Mouse (Mus musculus) forebrain, embryonic 16.5 days (tissue): ENCODE measurements around the gene Ankrd13c. TPM values are rescaled to one million over a fixed set of nuclear protein-coding genes. Genes with fewer than 3 reads are reported as not detected.

Experiments
- ATAC-seq: fragments of 200-750 bp; cut with Nextera tagmentation; 2 replicates; pipeline ENCODE4 v1.8.0; 2017; ENCODE audit warnings: mild to moderate bottlenecking, moderate library complexity
- H3K27ac ChIP-seq: fragments of 300-500 bp; sonication (generic); 2 replicates; pipeline ENCODE4 v1.5.1; 2014; ENCODE audit warnings: low read length, control low read depth
- H3K27me3 ChIP-seq: fragments of 300-500 bp; sonication (generic); replicated peaks from 2 replicates; pipeline ENCODE4 v1.6.1; 2014; ENCODE audit warnings: low read length; ENCODE audit not compliant: control insufficient read depth, insufficient read depth
- H3K36me3 ChIP-seq: fragments of 300-500 bp; sonication (generic); 2 replicates; pipeline ENCODE4 v1.6.1; 2014; ENCODE audit not compliant: control insufficient read depth, insufficient read depth
- H3K4me1 ChIP-seq: fragments of 300-500 bp; sonication (generic); replicated peaks from 2 replicates; pipeline ENCODE4 v1.6.1; 2014; ENCODE audit warnings: low read length; ENCODE audit not compliant: control insufficient read depth, insufficient read depth
- H3K4me2 ChIP-seq: fragments of 300-500 bp; sonication (generic); 2 replicates; pipeline ENCODE4 v1.6.1; 2014; ENCODE audit warnings: mild to moderate bottlenecking, low read length, control low read depth
- H3K4me3 ChIP-seq: fragments of 300-500 bp; sonication (generic); replicated peaks from 2 replicates; pipeline ENCODE4 v1.5.1; 2014; ENCODE audit warnings: mild to moderate bottlenecking, low read length, control low read depth
- H3K9ac ChIP-seq: fragments of 300-500 bp; sonication (generic); replicated peaks from 2 replicates; pipeline ENCODE4 v1.6.1; 2014; ENCODE audit warnings: low read depth, low read length, control low read depth
- H3K9me3 ChIP-seq: fragments of 300-500 bp; sonication (generic); 2 replicates; pipeline ENCODE4 v1.6.1; 2016; ENCODE audit warnings: low read length; ENCODE audit not compliant: control insufficient read depth
- WGBS: fragments of 180-500 bp; shearing (Covaris S2); extraction: QIAGEN DNeasy Blood & Tissue Kit; methylation state at CpG from one replicate; pipeline ENCODE4 v1.1.7; 2014; 5-methylcytosine and 5-hydroxymethylcytosine counted together
- polyA plus RNA-seq: library from polyadenylated mRNA; unstranded; fragments of >200 nt; fragmentation: Nextera tagmentation; extraction: Ambion mirVana; gene quantifications from 2 replicates; pipeline ENCODE4 v1.2.1, GENCODE M21; 2015

Gene Ankrd13c
- polyA plus RNA-seq, 1 experiment from 2014 or later: 26.5 TPM

DNA sequence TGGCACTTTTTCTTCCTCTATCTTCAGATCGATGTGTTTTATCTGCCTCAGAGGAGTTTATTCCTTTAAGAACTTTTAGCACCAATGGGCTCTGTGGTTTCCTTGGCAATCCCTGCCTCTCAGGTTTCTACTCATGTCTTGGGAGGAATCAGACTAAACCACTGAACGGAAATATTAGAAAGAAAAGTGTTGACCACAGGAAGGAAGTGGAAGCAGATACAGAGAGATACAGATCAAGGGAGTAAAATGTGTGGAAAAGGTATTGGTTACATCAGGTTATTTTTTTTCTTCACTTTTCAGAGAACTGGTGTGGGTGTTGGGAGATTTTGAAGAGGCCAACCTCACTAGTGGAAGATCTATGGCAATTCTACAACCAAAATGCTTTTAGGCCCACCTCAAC lies 8.5 kb upstream of the Ankrd13c start:
- no peak overlapping the region for H3K4me2 ChIP-seq
- H3K9ac ChIP-seq: no peak overlapping the region
- H3K27me3 ChIP-seq: no peaks in the 10 kb centered on the region
- WGBS: 95% methylated on average over 2 of the region's 2 CpGs
- H3K27ac ChIP-seq: no peak overlapping the region
- no peak overlapping the region for H3K4me3 ChIP-seq
- no peaks in the 10 kb centered on the region for H3K9me3 ChIP-seq
- H3K4me1 ChIP-seq: no peaks in the 10 kb centered on the region
- ATAC-seq: no peak
- no peaks in the 10 kb centered on the region for H3K36me3 ChIP-seq

DNA sequence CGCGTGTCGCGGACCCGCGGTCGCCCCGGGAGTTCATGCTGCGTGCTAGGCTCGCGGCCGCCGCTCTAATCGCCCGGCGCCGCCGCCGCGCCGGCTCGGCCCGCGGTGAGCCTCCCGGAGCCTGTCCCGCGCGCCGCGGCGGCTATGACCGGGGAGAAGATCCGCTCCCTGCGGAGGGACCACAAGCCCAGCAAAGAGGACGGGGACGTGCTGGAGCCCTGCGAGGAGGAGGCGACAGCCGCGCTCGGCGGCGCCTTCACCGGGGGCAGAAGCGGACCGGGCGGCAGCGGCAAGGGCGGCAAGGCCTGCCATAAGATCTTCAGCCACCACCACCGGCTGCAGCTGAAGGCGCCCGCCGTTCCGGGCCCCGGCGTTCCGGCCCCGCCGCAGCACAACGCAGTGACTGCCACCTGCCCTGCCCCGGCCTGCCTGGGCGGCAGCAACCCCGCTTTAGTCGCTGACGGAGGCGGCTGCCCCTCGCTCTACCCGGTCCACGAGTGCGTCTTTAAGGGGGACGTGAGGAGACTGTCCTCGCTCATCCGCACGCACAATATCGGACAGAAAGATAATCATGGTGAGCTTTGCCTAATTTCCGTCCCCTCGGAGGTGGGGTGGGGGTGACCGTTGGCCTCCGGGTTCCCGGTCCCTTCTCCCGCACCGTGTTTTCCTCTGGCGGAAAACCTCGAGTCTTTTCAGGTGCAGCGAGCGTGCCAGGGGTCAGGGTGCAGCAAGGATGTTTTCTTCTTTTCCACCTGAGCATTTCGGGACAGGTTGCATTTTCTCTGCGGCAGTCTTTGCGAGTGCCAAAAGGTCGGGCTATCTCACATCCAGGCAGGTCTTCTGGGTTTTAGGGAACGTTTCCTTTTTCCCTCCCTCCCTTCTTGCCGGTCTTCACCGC lies 593 bp downstream of the Ankrd13c start:
- Histone ChIP-seq H3K27me3 (no peaks in the 10 kb centered on the region), H3K36me3 (no peaks in the 10 kb centered on the region), H3K27ac (peak overlapping the region; percentile 96), H3K9me3 (no peaks in the 10 kb centered on the region), H3K4me3 (peak overlapping the region; percentile 99), H3K4me2 (peak overlapping the region; percentile 98), H3K9ac (peak overlapping the region; percentile 94), H3K4me1 (peaks cover 14% of the 10 kb centered on the region)
- peak; percentile 67 for ATAC-seq
- 0% methylated on average over 88 of the region's 93 CpGs for WGBS

- Histone ChIP-seq H3K9me3 (no peaks in the 10 kb centered on the region), H3K4me1 (peaks cover 17% of the 10 kb centered on the region), H3K4me2 (no peak overlapping the region), H3K9ac (no peak overlapping the region), H3K4me3 (no peak overlapping the region), H3K36me3 (no peaks in the 10 kb centered on the region), H3K27ac (no peak overlapping the region), H3K27me3 (no peaks in the 10 kb centered on the region)
- no peak for ATAC-seq
- WGBS: 93% methylated on average over 2 of the region's 2 CpGs
Observed at GRCm38 (mm10) chr3:157952716-157953115, 5.7 kb downstream of the Ankrd13c start.

DNA sequence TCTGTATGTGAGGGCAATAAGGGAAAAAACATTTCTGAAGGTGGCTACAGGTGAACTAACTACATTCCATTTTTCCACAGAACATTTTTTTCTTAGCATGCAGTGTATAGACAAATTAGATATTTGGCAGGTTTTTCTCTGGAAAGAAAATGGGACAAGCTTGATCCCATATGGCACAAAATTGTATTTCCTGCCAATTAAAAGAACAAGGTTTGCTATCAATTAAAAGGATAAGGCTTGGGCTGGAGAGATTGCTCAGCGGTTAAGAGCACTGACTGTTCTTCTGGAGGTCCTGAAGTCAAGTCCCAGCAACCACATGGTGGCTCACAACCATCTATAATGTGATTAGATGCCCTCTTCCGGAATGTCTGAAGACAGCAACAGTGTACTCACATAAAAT lies 8.4 kb downstream of the Ankrd13c start:
- H3K4me2 ChIP-seq: no peak overlapping the region
- peak; percentile 23; the same call in 1 of the 2 replicates for ATAC-seq
- 79% methylated on average over 2 of the region's 2 CpGs for WGBS
- H3K27me3 ChIP-seq: no peaks in the 10 kb centered on the region
- no peaks in the 10 kb centered on the region for H3K9me3 ChIP-seq
- no peak overlapping the region for H3K27ac ChIP-seq
- peaks cover 3% of the 10 kb centered on the region; the same call in 1 of the 2 replicates for H3K4me1 ChIP-seq
- H3K4me3 ChIP-seq: no peak overlapping the region
- H3K36me3 ChIP-seq: no peaks in the 10 kb centered on the region
- no peak overlapping the region for H3K9ac ChIP-seq

- Histone ChIP-seq H3K36me3 (no peaks in the 10 kb centered on the region), H3K27ac (no peak overlapping the region), H3K4me3 (no peak overlapping the region), H3K9me3 (no peaks in the 10 kb centered on the region), H3K27me3 (no peaks in the 10 kb centered on the region), H3K4me1 (peaks cover 3% of the 10 kb centered on the region; the same call in 1 of the 2 replicates), H3K9ac (no peak overlapping the region), H3K4me2 (no peak overlapping the region)
- whole genome bisulfite sequencing: 93% methylated on average over 3 of the region's 3 CpGs
- ATAC-seq: 0 out of 2 replicates have a peak, but pooled peaks have one; percentile 28
Observed at GRCm38 (mm10) chr3:157956201-157956600, 9.2 kb downstream of the Ankrd13c start.

- Histone ChIP-seq H3K9ac (no peak overlapping the region), H3K27ac (no peak overlapping the region), H3K4me1 (0 out of 2 replicates have a peak, but pooled peaks cover 3% of the 10 kb centered on the region), H3K9me3 (no peaks in the 10 kb centered on the region), H3K36me3 (0 out of 2 replicates have a peak, but pooled peaks cover 2% of the 10 kb centered on the region), H3K4me3 (no peak overlapping the region), H3K27me3 (no peaks in the 10 kb centered on the region), H3K4me2 (no peak overlapping the region)
- no peak for ATAC-seq
Observed at GRCm38 (mm10) chr3:157957320-157957719, 10.3 kb downstream of the Ankrd13c start.

DNA sequence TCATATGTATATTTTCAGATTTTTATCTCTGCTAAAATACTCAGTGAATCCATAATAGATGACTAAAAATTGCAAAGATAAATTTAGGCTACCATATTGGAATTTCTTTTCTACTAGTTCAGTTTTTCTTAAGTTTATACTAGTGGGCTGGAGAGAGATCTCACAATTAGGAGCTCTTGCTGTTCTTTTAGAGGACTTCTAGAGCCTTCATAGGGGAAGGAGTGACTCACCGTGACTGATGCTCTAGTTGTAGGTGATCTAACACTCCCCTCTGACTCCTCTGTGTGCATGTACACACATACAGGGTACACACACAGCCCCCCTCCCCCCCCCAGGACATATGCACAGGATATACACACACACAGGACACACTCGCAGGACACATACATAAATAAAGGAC lies 24.1 kb downstream of the Ankrd13c start:
- Histone ChIP-seq H3K4me2 (no peak overlapping the region), H3K27me3 (no peaks in the 10 kb centered on the region)
- 86% methylated on average over 2 of the region's 2 CpGs for WGBS

DNA sequence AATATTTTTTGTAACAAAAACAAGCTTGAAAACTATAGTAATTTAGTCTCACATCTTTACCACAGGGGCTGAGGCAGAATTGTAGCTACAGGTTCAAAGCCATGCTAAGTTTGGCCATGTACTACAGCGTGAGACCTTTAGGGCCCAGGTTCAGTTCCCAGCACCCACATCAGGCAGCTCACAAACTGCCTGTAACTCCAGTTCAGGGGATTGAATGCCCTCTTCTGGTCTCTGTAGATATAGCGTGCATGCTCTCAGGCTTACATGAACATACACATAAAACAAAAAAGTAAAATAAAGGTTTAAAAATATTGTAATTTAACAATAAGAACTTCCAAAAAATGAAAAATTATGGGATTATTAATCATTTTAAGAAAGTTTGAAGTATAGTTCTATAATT lies 26.2 kb downstream of the Ankrd13c start:
- Histone ChIP-seq H3K27ac (no peak overlapping the region), H3K36me3 (peaks cover 2% of the 10 kb centered on the region; the same call in 1 of the 2 replicates), H3K4me2 (no peak overlapping the region), H3K9ac (no peak overlapping the region), H3K4me1 (no peaks in the 10 kb centered on the region), H3K9me3 (no peaks in the 10 kb centered on the region), H3K4me3 (no peak overlapping the region), H3K27me3 (no peaks in the 10 kb centered on the region)
- WGBS: 96% methylated on average over 2 of the region's 2 CpGs
- no peak for ATAC-seq

More for the DNA sequence above, 24.1 kb downstream of the Ankrd13c start:
- Histone ChIP-seq H3K36me3 (peaks cover 2% of the 10 kb centered on the region; the same call in 1 of the 2 replicates), H3K4me3 (no peak overlapping the region), H3K4me1 (no peaks in the 10 kb centered on the region), H3K9me3 (no peaks in the 10 kb centered on the region), H3K9ac (no peak overlapping the region), H3K27ac (no peak overlapping the region)
- ATAC-seq: no peak

DNA sequence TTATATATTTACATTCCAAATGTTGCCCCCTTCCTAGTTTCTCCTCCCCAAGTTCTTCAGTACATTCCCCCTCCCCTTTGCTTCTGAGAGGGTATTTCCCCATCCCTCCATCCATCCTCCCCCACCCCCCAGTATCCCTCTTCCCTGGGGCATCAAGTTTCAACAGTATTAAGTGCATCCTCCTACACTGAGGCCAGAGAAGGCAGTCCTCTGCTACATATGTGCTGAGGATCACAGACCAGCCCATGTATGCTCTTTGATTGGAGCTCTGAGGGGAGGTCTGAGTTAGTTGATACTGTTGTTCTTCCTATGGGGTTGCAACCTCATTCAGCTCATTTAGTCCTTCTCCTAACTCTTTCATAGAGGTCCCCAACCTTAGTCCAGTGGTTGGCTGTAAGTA lies 32.6 kb downstream of the Ankrd13c start:
- Histone ChIP-seq H3K9ac (no peak overlapping the region), H3K27ac (no peak overlapping the region), H3K9me3 (no peaks in the 10 kb centered on the region), H3K27me3 (no peaks in the 10 kb centered on the region), H3K4me1 (no peaks in the 10 kb centered on the region), H3K4me3 (no peak overlapping the region), H3K4me2 (no peak overlapping the region), H3K36me3 (no peaks in the 10 kb centered on the region)
- no peak for ATAC-seq
